Mouse (Mus musculus) c-Kit-positive CD71-positive TER-119-negative erythroid progenitor cells, embryonic 14.5 days (primary cell): ENCODE measurements around the gene Rab20.
A peak's percentile ranks its signal among the peaks of the same experiment; 100 is the strongest.
"Not testable (repeated sequence)": the region's sequence is repeated elsewhere in the genome, so short reads cannot be mapped to it uniquely, and the experiment has no call there.

Source experiments
- DNase-seq: peaks from one replicate; pipeline ENCODE4 v3.0.0-alpha.2; 2013; ENCODE audit warnings: low read depth

Rab20 gene

DNA sequence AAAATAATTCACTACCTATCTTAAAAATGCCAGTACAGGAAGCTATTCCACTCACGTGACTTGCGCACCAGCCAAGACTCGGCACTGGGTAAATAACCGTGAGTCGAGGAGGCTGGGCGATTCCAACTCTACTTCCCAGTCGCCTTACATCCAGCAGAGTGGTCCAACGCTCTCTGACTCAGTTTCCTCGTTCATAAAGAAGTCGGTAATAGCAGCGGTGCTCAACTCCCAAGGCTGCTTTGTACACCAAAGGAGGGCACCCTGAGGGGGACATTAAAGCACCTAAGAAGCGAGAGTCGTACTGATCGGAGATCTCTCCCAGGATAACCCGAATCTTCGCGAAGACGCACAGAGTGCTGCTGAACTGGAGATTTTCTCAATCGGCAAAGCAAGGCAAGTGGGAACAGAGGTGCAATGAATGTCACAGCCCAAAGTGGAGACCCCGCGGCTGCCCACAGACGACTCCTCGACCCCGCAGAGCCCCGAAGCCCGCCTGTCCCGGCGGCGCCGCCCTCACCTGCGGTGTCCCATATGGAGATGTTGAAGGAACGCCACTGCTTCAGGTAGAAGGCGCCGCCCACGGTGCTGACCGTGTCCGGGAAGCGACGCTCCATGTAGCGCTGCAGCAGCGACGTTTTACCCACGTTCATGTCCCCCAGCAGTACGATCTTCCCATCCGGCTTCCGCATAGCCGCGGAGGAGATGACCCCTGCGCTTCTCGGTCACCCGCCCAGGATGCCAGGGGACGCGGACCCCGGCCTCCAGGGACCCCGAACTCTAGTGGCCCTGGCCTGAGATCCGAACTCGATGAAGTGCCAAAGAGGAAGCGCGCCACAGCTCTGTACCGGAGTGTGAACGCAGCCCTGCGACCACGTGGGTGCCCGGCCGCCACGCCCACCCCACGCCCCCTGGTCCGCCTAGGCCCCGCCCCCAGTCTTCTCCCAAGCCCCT, at the start of gene Rab20:
Gene Rab20 (minus strand): TSS at position 900 of the 951 bp plus-strand sequence.
- DNase-seq, result no peak

DNA sequence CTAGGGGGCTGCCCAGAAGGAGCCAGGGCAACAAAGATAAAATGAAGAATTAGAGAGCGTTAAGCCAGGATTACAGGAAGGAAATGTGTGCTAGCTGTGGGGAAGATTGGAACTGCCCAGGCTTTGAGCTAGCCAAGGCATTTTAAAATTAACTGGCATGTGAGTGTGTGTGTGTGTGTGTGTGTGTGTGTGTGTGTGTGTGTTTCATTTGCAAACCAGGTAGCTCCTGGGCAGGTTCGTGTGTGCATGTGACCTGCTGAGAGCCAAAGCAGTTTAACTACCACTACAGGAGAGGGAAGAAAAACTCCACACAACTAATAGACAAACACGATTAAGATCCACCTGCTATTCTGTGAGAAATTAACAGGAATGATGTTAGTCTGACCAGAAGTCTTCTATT, 44.8 kb upstream of the Rab20 start:
- DNase-seq, result no peak

DNA sequence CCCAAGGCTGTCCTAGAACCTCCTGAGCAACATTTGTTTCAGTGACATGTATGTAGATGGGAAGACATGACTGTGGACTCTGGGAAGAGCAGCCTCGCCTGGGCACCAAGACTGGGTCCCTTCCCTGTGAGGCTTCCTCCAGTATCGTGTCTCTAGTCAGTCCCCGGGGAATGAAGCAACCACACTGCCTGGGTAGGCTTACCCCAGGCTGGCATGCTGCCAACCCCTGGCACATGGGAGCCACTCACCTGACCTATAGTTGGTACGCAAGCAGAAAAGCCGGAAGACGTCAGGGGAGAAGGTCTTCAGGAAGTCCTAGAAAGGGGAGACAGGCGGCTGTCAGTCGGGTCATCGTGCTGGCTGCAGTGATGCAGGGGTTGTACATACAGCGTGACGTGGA, 40.2 kb upstream of the Rab20 start:
- no peak for DNase-seq

- DNase-seq, result no peak
These were observed 39.5 kb upstream of the Rab20 start for GRCm38 (mm10) chr8:11518056-11518396.

DNA sequence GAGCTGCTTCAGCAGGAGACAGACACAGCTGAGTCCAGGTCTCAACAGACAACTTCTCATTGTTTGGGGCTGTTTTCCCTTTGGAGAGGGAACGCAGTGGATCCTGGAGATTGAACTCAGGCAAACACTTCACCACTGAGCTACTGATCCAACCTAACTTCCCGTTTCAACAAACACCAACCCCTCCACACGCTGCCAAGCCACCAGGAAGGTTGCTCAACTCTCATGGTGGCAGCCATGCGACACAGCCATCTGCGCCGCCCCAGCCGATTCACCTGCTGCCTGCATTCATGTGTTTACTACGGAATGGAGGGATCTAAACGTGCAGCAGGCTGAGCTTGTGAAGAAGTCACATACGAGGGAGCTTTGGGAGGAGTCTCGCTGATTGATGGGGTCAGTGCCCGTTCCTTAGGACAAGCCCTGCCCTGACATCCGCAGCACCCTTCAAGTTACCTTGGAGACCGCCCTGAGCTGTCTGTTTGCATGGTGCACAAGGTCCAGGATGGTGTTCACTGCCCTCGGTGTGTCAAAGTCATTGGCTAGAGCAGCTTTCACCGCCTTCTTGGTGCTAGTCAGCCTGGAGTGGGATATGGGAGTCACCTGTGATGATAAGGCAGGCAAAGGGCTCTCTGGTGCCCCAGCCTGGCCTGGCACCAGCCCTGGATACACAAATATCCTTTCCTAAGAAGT, 39.0 kb upstream of the Rab20 start:
- DNase-seq, result no peak

- no peak for DNase-seq
These were observed 37.8 kb upstream of the Rab20 start for GRCm38 (mm10) chr8:11516292-11516691.

DNA sequence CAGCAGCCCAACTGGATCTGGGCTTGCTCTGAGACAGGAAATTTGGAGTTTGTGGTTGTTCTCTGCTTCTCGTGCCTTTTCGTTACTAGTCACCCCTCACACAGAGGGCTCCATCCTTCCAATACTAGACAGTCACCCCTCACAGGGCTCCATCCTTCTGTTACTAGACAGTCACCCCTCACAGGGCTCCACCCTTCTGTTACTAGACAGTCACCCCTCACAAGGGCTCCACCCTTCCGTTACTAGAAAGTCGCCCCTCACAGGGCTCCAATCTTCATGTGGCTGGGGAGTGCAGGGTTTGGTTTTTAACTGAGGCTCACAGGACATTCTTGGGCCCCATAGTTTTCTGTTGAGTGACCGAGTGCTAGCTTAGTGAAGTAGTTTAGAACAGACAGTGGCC, 34.7 kb upstream of the Rab20 start:
- DNase-seq, result no peak

GRCm38 (mm10) chr8:11512711-11513110, 34.2 kb upstream of the Rab20 start:
- peak; percentile 74 for DNase-seq

DNA sequence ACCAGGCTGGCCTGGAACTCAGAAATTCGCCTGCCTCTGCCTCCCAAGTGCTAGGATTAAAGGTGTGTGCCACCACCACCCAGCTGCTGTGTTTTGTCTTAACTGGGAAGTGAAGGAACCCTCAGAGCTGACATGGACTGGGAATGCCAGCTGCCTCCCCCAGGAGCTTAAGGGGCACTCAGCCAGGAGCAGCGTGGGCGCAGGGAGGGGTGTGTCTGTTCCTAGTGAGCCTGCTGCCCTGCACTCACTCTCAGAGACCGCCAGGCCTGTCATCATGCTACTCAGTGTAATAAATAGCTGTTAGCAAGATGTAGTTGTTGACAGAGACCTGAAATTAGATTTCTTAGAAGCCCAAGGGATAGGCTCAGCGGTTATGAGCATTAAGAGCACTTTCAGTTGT, 32.5 kb upstream of the Rab20 start:
- no peak for DNase-seq

DNA sequence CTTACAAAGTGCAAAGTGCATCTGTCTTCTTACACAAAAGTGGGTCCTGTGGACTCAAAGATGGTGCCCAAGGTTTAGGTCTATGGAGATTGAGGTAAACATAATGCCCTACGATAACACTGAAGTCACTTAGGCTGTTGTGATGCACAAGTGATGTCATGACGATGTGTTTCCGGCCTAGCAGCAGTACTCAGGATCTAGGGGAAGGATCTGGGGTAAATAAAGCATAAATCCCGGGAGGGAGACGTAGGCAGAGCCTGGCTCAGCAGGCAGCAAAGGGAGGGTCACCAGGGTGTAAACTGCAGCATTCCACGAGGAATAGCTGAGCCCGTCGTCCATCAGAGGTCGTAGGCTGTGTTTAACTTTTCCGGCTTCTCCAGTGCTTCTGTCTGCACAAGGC, 30.4 kb upstream of the Rab20 start:
- no peak for DNase-seq

- DNase-seq, result no peak
These were observed 28.3 kb upstream of the Rab20 start for GRCm38 (mm10) chr8:11506802-11507201.

DNA sequence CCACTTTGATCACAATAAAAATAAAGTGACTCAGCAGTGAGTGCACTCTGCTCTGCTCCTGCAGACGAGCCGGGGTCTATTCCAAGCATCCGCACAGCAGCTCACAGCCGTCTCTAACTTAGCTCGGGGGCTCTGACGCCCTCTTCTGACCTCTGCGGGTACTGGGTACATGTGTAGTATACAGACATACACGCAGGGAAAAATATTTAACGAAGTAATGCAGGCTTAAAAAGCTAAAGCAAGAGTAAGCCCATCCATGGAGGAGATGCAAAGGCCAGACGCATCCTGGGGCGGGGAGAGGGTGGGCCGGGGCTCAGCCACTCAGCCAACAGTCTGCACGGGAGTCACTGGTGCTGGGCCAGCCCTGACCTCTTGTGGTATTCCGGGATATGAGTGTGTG, 27.6 kb upstream of the Rab20 start:
- DNase-seq, result no peak

DNA sequence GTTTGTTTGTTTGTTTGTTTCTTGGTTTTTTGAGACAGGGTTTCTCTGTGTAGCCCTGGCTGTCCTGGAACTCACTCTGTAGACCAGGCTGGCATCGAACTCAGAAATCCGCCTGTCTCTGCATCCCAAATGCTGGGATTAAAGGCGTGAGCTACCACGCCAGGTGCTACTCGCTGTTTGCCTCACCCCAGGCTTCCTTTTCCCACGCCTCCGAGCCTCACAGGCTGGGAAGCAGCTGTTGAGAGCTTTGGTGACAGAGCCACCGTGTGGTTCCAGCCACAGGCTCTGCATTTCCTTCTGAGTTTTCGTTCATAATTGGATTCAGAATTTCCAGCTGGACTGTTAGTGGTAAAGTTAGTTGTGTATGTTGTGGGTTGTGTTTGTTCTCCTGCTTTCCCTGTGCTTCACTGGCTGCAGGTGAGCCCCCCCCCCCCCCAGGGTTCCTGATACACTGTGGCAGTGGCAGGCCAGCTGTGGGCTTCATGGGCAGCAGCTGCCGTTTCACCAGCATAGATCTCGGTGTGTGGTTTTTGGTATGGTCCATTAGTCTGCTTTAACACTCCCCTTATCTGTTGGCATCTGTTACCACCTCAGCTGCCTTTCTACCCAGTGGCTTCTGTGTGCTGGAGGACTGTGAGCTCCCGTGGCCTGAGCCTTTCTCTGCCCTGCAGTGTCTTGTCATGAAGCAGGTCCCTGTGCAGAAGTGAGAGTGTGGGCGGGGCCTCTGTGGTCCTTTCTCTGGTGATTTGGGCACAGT, 25.1 kb upstream of the Rab20 start:
- DNase-seq, result no peak

- DNase-seq, result no peak
These were observed 20.4 kb upstream of the Rab20 start for GRCm38 (mm10) chr8:11498786-11499485.

DNA sequence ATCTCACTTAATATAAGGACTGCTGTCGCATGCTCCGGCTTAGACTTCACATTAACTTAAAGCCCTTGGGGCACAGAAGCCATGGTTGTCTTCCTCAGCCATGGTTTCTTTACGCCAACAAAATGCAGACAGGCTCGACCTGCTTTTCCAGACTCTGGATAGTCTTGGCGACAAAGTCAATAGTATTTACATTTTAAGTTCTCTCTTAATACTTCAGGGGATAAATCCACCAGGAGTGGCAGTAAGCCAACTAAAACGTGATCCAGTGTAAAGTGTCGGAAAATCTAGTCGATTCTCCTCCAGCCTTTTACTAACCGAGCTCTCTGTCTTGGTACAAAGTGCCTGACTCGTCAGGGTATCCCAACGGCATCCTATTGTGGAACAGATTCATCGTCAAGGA, 19.8 kb upstream of the Rab20 start:
- DNase-seq, result no peak

DNA sequence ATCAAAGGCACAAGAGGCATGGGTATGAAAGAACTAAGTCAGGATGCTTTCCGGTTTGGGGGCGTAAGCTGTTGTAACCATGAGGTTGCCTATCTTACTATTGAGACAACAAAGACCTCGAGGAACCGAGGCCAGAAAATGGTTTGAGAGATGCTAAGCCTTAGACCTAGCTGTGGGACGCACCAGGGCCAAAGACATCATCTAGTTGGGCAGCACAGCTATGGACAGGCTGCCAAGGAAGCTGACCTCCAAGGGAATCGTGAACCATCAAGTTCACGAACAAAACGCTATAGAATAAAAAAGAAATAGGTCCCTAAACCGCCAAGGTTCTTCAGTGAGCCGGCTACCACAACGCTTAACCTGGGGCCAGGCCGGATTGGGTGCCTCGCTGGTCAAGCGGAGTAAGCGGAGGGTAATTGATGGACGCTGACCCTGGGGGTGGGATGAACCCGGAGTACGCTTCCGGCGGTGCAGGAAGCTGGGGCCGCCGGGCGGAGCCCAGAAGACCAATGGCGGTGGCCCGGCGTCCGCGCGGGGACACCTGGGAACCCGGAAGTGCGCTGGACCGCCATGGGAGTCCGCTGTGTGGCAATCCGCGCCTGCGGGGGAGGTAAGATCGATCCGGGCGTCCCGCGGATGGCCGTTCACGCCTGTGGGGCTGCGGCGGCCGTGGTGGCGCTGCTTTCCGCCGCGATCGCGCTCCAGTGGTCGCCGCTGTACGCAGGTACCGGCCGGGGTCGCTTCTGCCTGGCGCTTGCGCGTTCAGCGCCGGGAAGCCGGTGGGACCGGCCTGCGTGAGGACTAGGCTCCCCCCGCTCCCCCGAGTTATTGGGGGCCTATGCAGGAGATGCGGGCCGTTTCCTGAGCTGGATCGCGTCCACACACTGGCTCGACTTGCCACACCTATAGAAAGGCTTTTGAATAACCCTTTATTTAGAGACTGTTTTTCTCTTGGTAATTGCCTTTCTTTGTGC, 18.8 kb upstream of the Rab20 start, which contains the start of gene Naxd:
Gene Naxd (plus strand): TSS at position 490 of the 974 bp plus-strand sequence.
- DNase-seq, result peak; percentile 83

GRCm38 (mm10) chr8:11492340-11492739, 13.8 kb upstream of the Rab20 start:
- DNase-seq, result not testable (repeated sequence)

DNA sequence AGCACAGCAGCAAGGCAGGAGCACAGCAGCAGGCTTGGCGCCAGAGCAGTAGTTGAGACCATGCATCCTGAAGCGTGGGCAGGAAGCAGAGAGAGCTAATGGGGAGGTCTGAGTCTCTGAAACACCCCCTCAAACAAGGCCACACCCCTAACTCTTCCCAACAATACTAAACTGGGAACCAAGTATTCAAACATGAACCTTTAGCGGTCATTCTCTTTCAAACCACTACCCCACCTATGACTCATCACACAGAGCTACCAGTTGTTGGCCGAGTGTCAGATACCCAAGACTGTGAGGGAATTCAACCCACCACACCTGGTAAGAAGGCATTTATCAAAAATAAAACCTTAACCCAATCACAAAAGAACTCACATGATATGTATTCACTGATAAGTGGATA, 8.7 kb upstream of the Rab20 start:
- DNase-seq, result no peak

DNA sequence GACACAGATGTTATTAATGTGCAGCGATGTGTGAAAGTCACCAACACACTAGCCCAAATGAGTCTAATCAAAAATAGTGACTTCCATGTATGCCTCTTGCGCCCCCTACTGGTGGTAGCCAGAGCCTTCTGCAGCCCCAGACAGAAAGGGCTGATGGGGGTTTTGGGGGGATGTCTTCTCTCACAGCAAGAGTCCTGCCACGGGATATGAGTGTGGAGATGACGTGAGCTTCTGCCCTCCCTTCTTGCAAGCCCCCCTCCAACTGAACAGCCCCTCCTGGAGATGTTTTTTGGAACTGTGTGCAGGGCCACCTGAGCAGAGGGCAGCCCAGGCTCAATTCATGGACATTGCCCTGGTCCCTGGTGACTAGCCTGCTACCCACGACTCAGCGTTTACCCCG, 7.6 kb upstream of the Rab20 start:
- DNase-seq, result peak; percentile 33

GRCm38 (mm10) chr8:11482537-11482936, 4.0 kb upstream of the Rab20 start:
- DNase-seq, result no peak

DNA sequence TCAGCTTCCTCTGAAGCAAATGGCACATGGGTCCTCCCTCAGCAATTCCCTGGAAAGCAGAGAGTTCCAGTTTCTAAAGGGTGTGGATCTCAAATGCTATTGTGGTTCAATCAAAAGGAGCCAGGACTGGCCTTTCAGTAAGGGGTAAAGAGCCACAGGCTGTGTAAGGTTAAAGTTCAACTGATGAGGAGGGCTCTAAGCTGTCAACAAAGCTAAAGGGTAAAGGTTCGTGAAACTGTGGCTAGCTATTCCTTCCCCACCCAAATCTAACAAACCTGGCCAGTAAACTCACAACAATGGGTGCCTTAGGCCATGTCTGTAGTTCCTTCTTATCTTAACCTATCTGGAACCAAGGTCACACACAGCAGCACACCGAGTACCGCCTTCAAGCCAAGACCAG, 3.4 kb upstream of the Rab20 start:
- DNase-seq, result no peak
